ENCODE assay signal across 7 mouse cellular contexts in genomic region chr8:104654984-104655383, GRCm38 (mm10). TPM values are rescaled to one million over a fixed set of nuclear protein-coding genes. Genes with fewer than 3 reads are reported as not detected.
DNase-seq lines count a peak whose midpoint lies in the region; ATAC-seq and TF ChIP-seq lines count a peak whose summit lies in the region.

No protein-coding gene starts in this region.

- no peak overlapping the region for H3K4me2 ChIP-seq in hindbrain, embryonic 13.5 days

- no peak overlapping the region for H3K9ac ChIP-seq in hindbrain, embryonic 13.5 days

- H3K4me3 ChIP-seq in G1E (ENCODE audit: low read depth, low read length) = no peak overlapping the region
- H3K4me3 ChIP-seq in hindbrain, embryonic 13.5 days = no peak overlapping the region

- 3% methylated on average over 3 of the region's 3 CpGs for WGBS in hindbrain, embryonic 13.5 days

- no peak overlapping the region for H3K27ac ChIP-seq in hindbrain, embryonic 13.5 days

- H3K36me3 ChIP-seq in G1E (replicated peaks) = no peaks in the 10 kb centered on the region
- H3K36me3 ChIP-seq in hindbrain, embryonic 13.5 days = no peaks in the 10 kb centered on the region

- peaks cover 14% of the 10 kb centered on the region for H3K27me3 ChIP-seq in G1E (ENCODE audit: insufficient read depth, low read length)
- H3K27me3 ChIP-seq in hindbrain, embryonic 13.5 days = peaks cover 6% of the 10 kb centered on the region; the same call in 1 of the 2 replicates

- no peaks in the 10 kb centered on the region for H3K4me1 ChIP-seq in G1E (ENCODE audit: insufficient read depth, low read depth, low read length)
- H3K4me1 ChIP-seq in hindbrain, embryonic 13.5 days (replicated peaks) = no peaks in the 10 kb centered on the region

- TF ChIP-seq CTCF in G1E (IDR thresholded peaks at IDR 0.05; ENCODE audit: low read depth, low read length) = peak; percentile 58

- peak; percentile 63 for DNase-seq in G1E (ENCODE audit: low spot score)
- DNase-seq in c-Kit-negative CD71-positive TER-119-positive erythroid progenitor cells, embryonic 14.5 days (ENCODE audit: low read depth, low spot score) = peak; percentile 56
- peak; percentile 67 for DNase-seq in fibroblast of lung, adult 2 months (ENCODE audit: low read depth)
- DNase-seq in layer of hippocampus, adult 9-11 months = peak; percentile 80
- DNase-seq in lung, postnatal 14 days = peak; percentile 81
- peak; percentile 78 to 93 for DNase-seq in right cerebral cortex, adult 2 months (ENCODE audit: low spot score in 2 of 2)

- H3K9me3 ChIP-seq in G1E (replicated peaks) = no peaks in the 10 kb centered on the region
- no peaks in the 10 kb centered on the region for H3K9me3 ChIP-seq in hindbrain, embryonic 13.5 days

- ATAC-seq in G1E (ENCODE audit: extremely low read depth, insufficient number of reproducible peaks, low FRiP score, poor library complexity, severe bottlenecking) = peak; percentile 70; the same call in 1 of the 2 replicates
- peak; percentile 85 for ATAC-seq in hindbrain, embryonic 13.5 days (ENCODE audit: low FRiP score)

RNA-seq across cellular contexts. Expression of gene Ciao2b, which starts 13.2 kb away (rescaled TPM):
- 20.3 and 20.9 TPM in 2 replicates for total RNA-seq in G1E (2014; fragmentation: Nextera tagmentation)
- total RNA-seq in G1E (2017) = 44.4 and 54.3 TPM in 2 replicates
- 75.3 and 78.3 TPM in 2 replicates for polyA plus RNA-seq in G1E (2012)
- 131 and 134 TPM in 2 replicates for polyA plus RNA-seq in hindbrain, embryonic 13.5 days (2015; fragmentation: Nextera tagmentation; extraction: Ambion mirVana)

RNA-seq across cellular contexts. Expression of gene Rrad, which starts 23.9 kb away (rescaled TPM):
- total RNA-seq in G1E (2014; fragmentation: Nextera tagmentation) (4.4 and 6.8 TPM in 2 replicates), G1E (2017) (4.9 and 5.3 TPM in 2 replicates)
- polyA plus RNA-seq in G1E (2012) = 7.2 and 7.9 TPM in 2 replicates
- 3.1 and 4.0 TPM in 2 replicates for polyA plus RNA-seq in hindbrain, embryonic 13.5 days (2015; fragmentation: Nextera tagmentation; extraction: Ambion mirVana)

RNA-seq across cellular contexts. Expression of gene Cdh16, which starts 30.8 kb away (rescaled TPM):
- total RNA-seq in G1E (2014; fragmentation: Nextera tagmentation) = not detected in 2 replicates
- total RNA-seq in G1E (2017) = 0.17 and 0.22 TPM in 2 replicates
- polyA plus RNA-seq in G1E (2012) = not detected in 2 replicates
- polyA plus RNA-seq in hindbrain, embryonic 13.5 days (2015; fragmentation: Nextera tagmentation; extraction: Ambion mirVana) = not detected in 2 replicates
